Mouse (Mus musculus) megakaryocyte-erythroid progenitor cell, adult 5-6 weeks (primary cell): ENCODE measurements around the gene Emc8. TPM values are rescaled to one million over a fixed set of nuclear protein-coding genes. Genes with fewer than 3 reads are reported as not detected.

Source experiments
- ATAC-seq: replicated peaks from 2 replicates; pipeline ENCODE4 v1.8.0; 2016; ENCODE audit warnings: mild to moderate bottlenecking, inconsistent platforms; ENCODE audit not compliant: severe bottlenecking, poor library complexity, low FRiP score, low TSS enrichment
- total RNA-seq, 2 experiments: library from RNA; stranded (forward) in 1 of 2; stranded (reverse) in 1 of 2; fragments of 200-1000, 215-1000 nt in 1 of 2; fragments of >200 nt in 1 of 2; fragmentation: Nextera tagmentation in 1 of 2; gene quantifications; 2 replicates each; pipeline ENCODE4 v1.2.3; 2014 to 2017

Emc8 gene
- total RNA-seq, 2 experiments from 2014 or later = 32.8 to 69.8 TPM

DNA sequence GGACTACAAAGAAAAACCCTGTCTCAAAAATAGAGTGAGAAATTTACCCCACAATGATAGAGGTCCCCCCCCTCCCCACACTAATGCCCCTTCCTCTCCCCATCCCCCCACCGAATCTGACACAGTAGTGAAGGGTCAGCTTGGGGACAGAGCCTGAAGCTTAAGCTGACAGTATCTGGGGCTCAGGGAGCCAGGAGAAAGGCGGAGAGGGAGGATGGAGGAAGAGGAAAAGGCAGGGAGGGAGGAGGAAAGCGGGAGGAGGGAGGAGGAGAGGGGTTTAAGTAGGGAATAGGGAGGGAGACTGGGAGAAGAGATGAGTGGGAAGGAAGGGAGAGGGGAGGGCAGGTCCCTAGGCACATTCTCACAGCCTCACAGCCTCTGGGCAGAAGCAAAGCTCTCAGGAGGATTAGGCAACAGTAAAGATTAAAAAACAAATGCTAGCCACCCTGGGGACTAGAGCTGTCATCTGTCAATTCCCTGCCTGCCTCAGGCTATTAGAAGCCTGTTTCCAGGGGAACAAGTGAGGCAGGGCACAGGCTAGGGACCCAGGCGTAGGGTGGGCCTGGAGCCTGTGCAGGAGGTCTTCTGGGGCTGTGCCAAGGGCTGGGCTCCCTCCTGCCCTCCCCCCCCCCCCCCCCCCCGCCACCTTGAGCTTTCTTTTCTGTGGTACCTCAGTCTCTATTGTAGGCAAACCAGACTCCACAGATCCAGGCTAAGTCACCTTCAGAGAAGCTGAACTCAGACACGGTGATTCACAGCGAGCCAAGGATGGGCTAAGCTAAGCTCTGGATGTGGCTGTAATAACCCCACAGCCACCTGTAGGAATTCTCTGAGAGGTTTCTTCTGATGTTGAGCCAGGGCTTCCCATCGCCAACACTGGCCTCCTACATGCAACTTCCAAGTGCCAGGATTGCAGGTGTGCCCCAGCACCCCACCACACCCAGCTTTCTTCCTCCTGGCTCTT, 51.4 kb downstream of the Emc8 start:
- no peak for ATAC-seq

- ATAC-seq = no peak
Observed at GRCm38 (mm10) chr8:120614491-120614890, 53.9 kb downstream of the Emc8 start.

- ATAC-seq = no peak
Observed at GRCm38 (mm10) chr8:120610824-120611223, 57.5 kb downstream of the Emc8 start.

- peak; percentile 79 for ATAC-seq
Observed at GRCm38 (mm10) chr8:120607885-120608284, 60.5 kb downstream of the Emc8 start.

DNA sequence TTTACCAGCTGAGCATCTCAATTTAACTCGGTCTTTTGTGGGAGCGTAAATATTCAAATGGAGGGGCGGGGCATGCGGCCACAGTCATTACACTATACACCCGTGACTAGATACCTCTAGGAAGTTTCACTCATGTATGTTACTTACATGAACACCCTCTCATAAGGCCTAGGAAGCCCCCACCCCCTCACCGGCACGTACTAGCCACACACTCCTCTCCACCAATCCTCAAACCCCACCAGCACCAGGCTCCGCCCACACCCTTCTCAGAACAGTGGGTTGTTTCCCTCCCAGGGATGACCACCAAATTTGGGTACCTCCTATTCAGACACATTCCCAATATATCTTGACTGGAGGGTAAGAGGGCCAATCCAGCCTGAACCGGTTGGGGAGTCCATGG, 60.9 kb downstream of the Emc8 start:
- ATAC-seq = peak; percentile 19; the same call in 1 of the 2 replicates

Other genes with a start within 250 kb of the Emc8 start
- 76.6 and 99.8 TPM in 2 replicates for gene Gins2, start 79.3 kb downstream of the Emc8 start, total RNA-seq (2014; fragmentation: Nextera tagmentation)
- 43.8 and 62.0 TPM in 2 replicates for gene Gins2, start 79.3 kb downstream of the Emc8 start, total RNA-seq (2017)
- not detected in 2 replicates for gene 1190005I06Rik, start 20.9 kb downstream of the Emc8 start, total RNA-seq (2014; fragmentation: Nextera tagmentation)
- not detected in 2 replicates for gene 1190005I06Rik, start 20.9 kb downstream of the Emc8 start, total RNA-seq (2017)
- not detected in 2 replicates for gene Gm27021, start 494 bp downstream of the Emc8 start, total RNA-seq (2014; fragmentation: Nextera tagmentation)
- not detected in 2 replicates for gene Gm27021, start 494 bp downstream of the Emc8 start, total RNA-seq (2017)
- 1,045 and 1,237 TPM in 2 replicates for gene Cox4i1, start 351 bp downstream of the Emc8 start, total RNA-seq (2014; fragmentation: Nextera tagmentation)
- gene Cox4i1, start 351 bp downstream of the Emc8 start, total RNA-seq (2017) = 386 and 612 TPM in 2 replicates
- gene Irf8, start 67.8 kb upstream of the Emc8 start, total RNA-seq (2014; fragmentation: Nextera tagmentation) = 1.0 and 1.3 TPM in 2 replicates
- gene Irf8, start 67.8 kb upstream of the Emc8 start, total RNA-seq (2017) = 3.7 and 6.9 TPM in 2 replicates